Mouse (Mus musculus) T-helper 17 cell (primary cell): ENCODE data around the gene Nfkbil1.

Experiments
- in situ Hi-C, 2 experiments: fragments of 300-600 bp; cut with MboI, MseI; formaldehyde crosslinking; loops; 1 replicate in 1 of 2; 2 replicates in 1 of 2; pipeline ENCODE4 v1.15.1; 2025; ENCODE audit warnings: high pct_unique_total_duplicates in 2 of 2

Gene Nfkbil1

DNA sequence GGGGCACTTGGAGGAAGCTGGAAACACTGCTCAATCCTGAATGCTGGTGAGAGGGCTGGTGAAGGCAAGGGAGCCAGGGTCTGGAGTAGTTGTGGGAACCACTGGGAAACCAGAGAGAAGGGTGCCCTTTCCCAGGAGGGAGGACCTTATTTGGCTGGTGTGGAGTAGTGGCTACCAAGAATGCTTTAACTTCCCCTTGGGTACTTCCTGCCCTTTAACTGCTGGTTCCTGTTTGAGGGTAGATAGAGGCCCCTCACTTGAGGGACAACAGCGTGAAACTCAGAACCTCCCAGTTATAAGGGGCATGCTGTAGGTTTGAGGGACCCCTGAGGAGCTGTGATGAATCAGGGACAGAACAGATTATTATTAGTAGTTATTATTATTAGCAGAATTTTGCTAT lies 46.4 kb downstream of the Nfkbil1 start:
- in situ Hi-C loops, result no loop called here

DNA sequence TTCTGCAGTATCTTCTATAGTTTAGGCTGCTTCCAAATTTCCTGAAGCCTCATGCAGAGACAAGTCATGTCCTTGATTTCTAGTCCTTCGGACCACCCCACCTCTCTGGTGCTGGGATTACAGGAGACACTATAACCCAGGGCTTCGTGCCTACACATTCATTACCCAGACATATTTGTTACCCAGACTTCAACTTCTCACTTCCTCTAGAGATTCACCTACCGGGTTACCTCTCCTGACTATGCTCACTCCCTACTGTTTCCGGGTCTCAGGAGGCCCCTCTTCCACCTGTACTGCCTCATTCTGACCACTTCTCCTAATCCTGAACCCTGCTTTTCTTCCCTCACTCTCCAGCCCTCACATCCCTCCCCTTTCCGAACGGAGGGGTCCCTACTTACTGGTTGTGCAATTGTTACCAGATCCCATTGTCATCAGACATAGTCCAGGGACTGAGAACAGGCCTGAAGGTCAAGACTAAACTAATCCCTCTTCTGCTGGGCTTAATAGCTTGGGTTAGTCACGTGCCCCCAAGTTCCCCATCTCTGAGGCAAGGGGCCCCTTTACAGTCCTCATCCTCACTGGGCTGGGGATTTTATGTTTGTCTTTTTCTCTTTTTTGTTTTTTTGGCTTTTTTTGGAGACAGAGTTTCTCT lies 47.5 kb downstream of the Nfkbil1 start, which contains the start of gene Lst1:
Gene Lst1, minus strand, starts transcription at position 481 of the 652 bp plus-strand sequence.
- in situ Hi-C loops, result no loop called here

DNA sequence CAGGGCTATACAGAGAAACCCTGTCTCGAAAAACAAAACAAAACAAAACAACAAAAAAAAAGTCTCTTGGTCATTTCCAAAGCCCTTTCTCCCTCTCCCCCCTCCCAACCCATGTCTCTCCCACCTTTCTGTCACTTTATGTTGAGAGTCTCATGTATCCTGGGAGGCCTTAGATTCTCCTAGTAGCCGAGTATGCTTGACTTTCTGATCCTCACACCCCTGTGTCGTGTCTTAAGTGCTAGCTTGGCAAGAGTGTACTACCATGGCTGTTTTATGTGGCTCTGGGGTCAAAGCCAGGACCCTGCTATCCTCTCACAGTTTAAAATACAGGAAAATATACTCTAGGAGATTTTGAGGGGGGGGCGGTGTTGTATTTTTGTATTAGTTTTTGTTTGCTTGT lies 48.2 kb downstream of the Nfkbil1 start:
- in situ Hi-C loops, result no loop called here

DNA sequence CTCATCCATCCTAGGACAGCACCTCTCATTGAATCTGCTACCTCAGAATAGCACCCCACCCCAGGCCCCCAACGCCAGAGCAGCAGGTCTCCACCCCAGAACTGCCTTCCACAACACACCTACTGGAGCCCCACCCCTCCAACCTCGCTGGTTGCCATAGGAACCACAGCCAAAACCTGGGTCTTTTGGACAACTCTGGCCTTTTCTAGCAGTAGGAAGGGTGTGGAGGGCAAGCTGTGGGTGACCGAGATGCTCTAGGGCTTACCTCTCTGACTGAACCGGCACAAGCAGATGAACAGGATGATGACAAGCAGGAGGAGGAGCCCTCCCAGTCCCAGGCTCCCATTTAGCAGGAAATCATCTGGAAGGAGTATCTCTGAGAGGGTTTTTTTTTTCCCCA lies 48.9 kb downstream of the Nfkbil1 start:
- in situ Hi-C loops, result no loop called here

DNA sequence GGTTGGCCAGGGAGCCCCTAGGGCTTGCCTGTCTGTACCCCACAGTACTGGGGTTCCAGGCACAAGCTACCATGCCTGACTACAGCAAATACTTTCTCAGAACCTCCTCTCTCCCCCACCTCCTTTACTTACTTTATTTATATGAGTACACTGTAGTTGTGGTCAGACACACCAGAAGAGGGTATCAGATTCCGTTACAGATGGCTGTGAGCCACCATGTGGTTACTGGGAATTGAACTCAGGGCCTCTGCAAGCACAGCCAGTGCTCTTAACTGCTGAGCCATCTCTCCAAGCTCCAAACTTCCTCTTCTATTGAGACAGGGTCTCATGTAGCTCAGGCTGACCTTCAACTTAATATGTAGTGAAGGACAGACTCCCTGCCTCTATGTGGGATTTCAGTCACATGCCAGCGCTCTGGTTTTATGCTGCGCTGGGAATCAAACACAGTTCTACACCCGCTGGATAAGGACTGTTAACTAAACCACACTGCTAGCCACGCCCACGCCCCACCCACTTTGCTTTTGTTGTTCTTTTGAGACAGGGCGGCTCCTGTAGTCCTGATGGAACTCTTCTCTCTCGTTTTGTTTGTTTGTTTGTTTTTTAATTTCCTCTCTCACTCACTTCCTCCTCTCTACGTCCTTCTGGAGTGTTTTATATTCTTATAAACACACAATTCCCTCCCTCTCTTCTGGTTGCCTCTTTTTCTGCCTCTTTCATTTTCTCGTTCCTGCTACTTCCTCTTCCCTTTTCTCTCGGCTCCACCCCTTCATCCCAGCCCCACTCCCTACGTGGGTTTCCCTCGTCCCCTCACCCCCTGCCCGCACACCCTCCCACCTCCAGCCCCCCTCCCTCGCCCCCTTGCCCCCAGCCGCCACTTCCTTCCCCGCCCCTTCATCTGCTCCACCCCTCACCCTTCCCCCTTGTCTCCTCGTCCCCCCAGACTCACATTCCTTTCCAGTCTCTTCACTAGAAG lies 49.7 kb downstream of the Nfkbil1 start:
- in situ Hi-C loops, result no loop called here

DNA sequence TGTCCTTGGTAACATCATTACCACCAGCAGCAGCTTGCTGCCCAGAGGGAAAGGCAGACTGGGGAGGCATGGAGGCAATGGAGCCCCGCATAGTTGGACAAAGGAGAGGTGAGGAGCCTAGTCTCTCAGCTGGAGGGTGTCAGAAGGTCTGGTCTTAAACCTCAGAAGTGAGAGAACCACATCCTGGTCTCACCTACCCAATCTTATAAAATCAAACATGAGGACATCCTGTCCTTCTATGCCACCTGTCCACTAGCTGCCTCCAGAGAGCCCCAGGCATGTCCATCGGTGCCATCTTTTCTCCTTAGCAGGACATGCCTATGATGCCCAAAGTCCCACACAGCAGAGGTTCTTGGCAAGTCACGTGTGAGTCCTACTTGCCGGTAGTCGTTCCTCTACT lies 55.5 kb downstream of the Nfkbil1 start:
- in situ Hi-C loops, result no loop called here

DNA sequence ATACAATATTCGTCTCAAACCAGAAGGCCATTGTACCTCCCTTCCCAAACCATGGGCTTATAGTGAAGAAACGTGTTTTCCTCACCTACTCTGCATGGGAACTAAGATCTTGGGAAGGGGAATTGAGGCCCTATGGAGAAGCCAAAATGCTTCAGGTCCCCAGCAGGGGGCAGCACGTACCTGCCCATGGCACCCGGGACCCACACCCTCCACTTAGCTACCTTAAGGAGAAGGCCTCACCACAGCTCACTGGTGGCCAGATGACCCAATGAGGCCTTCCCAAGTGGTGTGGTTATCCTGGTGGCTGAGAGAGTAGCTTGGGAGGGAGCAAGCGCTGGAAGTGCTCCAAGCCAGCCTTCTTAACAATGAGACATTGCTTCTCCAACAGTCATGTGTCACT lies 57.1 kb downstream of the Nfkbil1 start:
- in situ Hi-C loops, result no loop called here

DNA sequence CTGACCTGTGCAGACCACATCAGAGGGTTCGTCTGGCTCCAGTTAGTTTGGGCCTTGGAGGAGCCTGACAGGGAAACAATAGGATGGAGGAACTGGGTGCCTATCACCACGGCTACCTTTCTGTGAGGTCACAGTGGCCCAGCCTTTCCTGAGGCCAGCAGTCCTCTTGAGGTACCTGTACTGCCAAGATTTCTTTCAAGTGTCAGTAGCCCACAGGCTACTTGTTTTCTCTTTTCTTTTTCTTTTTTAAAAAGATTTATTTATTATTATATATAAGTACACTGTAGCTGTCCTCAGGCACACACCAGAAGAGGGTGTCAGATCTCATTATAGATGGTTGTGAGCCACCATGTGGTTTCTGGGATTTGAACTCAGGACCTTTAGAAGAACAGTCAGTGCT lies 59.6 kb downstream of the Nfkbil1 start, which contains the start of gene Aif1:
Gene Aif1, minus strand, starts transcription at position 101 of the 400 bp plus-strand sequence.
- in situ Hi-C loops, result no loop called here

DNA sequence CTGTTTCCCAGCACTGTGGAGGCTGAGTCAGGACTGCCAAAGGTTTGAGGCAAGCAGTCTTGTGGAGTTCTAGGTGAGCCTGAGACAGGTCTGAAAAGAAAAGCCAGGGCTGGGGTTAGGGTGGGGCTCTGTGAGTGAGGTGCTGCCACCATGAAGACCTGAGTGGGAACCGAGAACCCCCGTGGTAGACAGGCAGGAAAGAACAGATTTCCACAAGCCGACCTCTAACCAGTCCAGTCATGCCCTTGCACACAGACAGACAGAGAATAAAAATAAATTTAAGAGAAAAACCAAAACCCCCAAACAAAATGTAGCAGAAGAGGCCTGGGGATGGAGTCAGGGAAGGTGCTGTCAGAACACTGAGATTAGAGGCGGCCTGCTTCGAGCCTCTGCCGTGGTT lies 60.2 kb downstream of the Nfkbil1 start:
- in situ Hi-C loops, result no loop called here

DNA sequence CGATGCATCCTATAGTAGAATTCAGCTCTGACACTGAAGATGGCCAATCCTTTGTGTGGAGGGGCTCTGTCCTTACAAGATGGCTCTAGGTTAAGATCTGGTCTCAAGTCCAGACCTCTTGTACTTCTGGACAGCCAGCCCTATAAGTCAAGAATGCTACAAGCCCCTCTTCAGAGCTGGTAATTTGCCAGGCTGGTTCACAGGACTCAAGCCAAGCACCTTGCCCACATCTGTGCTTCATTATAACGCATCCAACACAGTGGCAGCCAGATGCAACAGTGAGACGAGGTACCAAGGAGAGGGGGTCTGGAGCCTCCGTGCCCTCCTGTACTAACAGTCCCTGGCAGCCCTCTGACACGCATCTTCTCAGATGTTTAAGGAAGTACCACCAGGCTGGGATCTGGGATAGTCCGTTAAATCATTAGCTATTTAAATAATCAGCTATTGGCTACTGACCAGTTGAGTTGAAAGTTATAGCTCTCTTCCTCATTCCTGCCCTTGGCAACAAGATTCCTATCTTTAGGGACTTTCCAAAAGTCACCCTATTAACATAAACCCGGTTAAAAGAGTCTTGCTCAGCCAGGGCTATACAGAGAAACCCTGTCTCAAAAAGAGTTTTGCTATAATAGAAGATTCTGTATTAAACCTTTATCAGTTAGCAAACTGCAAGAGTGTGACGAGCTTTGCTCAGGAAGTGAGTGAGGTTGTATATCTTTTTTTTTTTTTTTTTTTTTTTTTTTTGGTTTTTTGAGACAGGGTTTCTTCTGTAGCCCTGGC lies 61.2 kb downstream of the Nfkbil1 start:
- in situ Hi-C loops, result loop anchor here (5.0 kb wide), 1 partner anchor 58 kb away; the partner anchor contains the start of gene Atp6v1g2 (in 2 of the 2)

DNA sequence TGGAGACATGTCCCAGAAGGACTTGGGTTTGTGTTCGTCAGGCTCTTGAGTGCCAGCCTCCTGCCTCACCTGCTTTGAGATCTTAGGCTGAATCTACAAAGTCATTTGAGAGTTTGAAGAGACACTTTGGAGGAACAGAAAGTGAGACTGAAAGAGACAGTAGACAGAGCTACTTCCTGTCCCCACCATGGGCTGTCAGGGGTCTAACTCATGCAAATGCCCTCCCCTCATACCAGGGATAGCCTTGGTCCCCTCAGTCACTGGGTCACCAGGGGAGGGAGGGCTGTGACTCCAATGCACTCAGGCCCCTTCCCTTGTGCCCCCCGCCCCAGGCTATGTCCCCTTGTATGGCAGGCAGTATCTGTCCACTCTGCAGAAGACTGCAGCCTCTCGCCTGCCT lies 62.3 kb downstream of the Nfkbil1 start:
- in situ Hi-C loops, result loop anchor here (5.0 kb wide), 1 partner anchor 59 kb away; the partner anchor contains the start of gene Atp6v1g2 (in 2 of the 2)

DNA sequence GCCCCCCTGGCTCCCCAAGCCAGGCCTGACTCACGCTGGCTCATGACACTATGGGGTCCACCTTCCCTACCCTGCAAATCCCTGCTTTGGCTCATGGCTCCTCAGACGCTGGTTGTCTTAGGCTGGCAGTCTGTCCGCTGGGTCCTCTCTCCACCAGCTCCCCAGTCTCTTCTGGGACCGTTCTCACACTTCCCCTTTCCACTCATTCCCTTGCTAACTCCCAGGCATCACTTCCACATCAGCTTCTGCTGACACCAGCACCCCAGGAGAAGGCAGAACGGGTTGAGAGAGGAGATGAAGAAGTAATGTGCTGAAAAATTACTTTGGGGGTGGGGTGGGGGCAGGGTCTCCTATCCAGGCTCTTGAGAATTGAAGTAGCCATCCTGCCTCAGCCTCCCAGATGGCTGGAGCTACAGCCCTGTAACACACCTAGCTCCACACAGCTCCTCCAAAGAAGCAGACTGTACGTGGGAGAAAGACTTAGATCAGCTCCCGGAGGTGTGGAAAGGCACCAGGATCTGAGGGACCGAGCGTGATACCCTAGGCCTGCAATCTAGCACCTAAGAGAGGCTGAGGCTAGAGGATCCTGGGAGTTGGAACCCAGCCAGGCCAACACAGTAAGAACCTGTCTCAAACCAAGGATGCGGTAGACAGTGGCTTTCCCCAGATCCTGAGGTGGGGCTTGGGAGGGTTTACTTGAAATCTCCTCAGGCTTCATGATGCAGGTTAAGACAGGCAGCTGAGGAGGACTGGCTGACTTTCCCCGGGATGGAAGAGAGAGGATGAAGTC lies 63.0 kb downstream of the Nfkbil1 start:
- in situ Hi-C loops, result loop anchor here (5.0 kb wide), 1 partner anchor 60 kb away; the partner anchor contains the start of gene Atp6v1g2 (in 2 of the 2)
